Mouse (Mus musculus) hindbrain, embryonic 15.5 days (tissue): Measurements from ENCODE around the gene Gm10147. TPM values are rescaled to one million over a fixed set of nuclear protein-coding genes. Genes with fewer than 3 reads are reported as not detected.
"Not testable (repeated sequence)": the region's sequence is repeated elsewhere in the genome, so short reads cannot be mapped to it uniquely, and the experiment has no call there.

Experiments used
- ATAC-seq: fragments of 200-750 bp; cut with Nextera tagmentation; 2 replicates; pipeline ENCODE4 v1.8.0; 2017; ENCODE audit warnings: low read depth, moderate number of reproducible peaks, moderate TSS enrichment; ENCODE audit not compliant: low FRiP score
- H3K27ac ChIP-seq: fragments of 300-500 bp; sonication (generic); replicated peaks from 2 replicates; pipeline ENCODE4 v1.5.1; 2015; ENCODE audit warnings: mild to moderate bottlenecking, inconsistent platforms
- H3K27me3 ChIP-seq: fragments of 300-500 bp; sonication (generic); 2 replicates; pipeline ENCODE4 v1.6.1; 2015; ENCODE audit warnings: control low read depth, inconsistent platforms
- H3K36me3 ChIP-seq: fragments of 300-500 bp; sonication (generic); 2 replicates; pipeline ENCODE4 v1.6.1; 2015; ENCODE audit warnings: control low read depth, inconsistent platforms
- H3K4me1 ChIP-seq: fragments of 300-500 bp; sonication (generic); replicated peaks from 2 replicates; pipeline ENCODE4 v1.6.1; 2015; ENCODE audit warnings: control low read depth, inconsistent platforms
- H3K4me2 ChIP-seq: fragments of 300-500 bp; sonication (generic); 2 replicates; pipeline ENCODE4 v1.6.1; 2015; ENCODE audit warnings: moderate library complexity, mild to moderate bottlenecking, inconsistent platforms
- H3K4me3 ChIP-seq: fragments of 300-500 bp; sonication (generic); 2 replicates; pipeline ENCODE4 v1.5.1; 2015; ENCODE audit warnings: mild to moderate bottlenecking, inconsistent platforms
- H3K9ac ChIP-seq: fragments of 300-500 bp; sonication (generic); 2 replicates; pipeline ENCODE4 v1.6.1; 2015; ENCODE audit warnings: inconsistent platforms
- H3K9me3 ChIP-seq: fragments of 300-500 bp; sonication (generic); 2 replicates; pipeline ENCODE4 v1.6.1; 2016; ENCODE audit warnings: control low read depth, inconsistent platforms
- WGBS: fragments of 180-500 bp; shearing (Covaris S2); methylation state at CpG from one replicate; pipeline ENCODE4 v1.1.7; 2015; 5-methylcytosine and 5-hydroxymethylcytosine counted together
- microRNA-seq: library from miRNA; unstranded; fragments of <30 nt; microRNA quantifications from one replicate; pipeline ENCODE4, GENCODE M21; 2016
- polyA plus RNA-seq: library from polyadenylated mRNA; unstranded; fragments of >200 nt; fragmentation: Nextera tagmentation; extraction: Ambion mirVana; gene quantifications from 2 replicates; pipeline ENCODE4 v1.2.1, GENCODE M21; 2015

The Gm10147 gene
- polyA plus RNA-seq = not detected in 2 replicates

DNA sequence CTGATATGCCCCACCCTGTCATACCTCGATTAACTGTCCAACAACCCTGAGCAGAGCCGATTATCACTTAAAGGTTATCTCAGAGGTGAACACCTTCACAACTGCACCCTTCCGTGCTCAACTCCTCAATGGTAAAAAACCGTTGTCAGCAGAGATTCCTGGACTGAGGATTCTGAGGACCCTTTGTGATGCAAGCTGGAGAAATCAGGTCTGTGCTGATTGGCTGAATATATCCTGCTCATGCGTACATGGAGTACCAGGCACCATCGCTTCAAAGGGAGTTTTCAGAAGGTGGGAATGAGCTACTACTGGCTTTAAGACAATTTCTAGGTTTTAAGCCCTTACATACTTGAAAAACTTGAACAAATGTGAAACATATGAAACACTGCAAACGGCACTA is at the start of gene Gm10147:
Gm10147 (minus strand) TSS at position 101 of the 400 bp plus-strand sequence.
- not testable (repeated sequence) for H3K4me1 ChIP-seq, H3K36me3 ChIP-seq, H3K4me3 ChIP-seq, H3K27ac ChIP-seq, H3K9ac ChIP-seq, H3K9me3 ChIP-seq, ATAC-seq, H3K27me3 ChIP-seq, H3K4me2 ChIP-seq
- no CpG with 5 or more reads among the region's 7 CpGs for WGBS

Small RNA genes lying within 50 kb of the gene (microRNA-seq; reads per million reads assigned to microRNA genes)
- not detected for gene Gm44499
